Mouse (Mus musculus): ENCODE measurements around the gene Tstd3. TPM values are rescaled to one million over a fixed set of nuclear protein-coding genes. Genes with fewer than 3 reads are reported as not detected.

Gene Tstd3
- polyA plus RNA-seq, 1 experiment: 44.4 TPM

Other genes starting within 250 kb of the Tstd3 start
- gene Prdm13, start 81.2 kb downstream of the Tstd3 start, polyA plus RNA-seq (2012; ENCODE audit: insufficient read depth, insufficient read length, missing spikeins): not detected in 2 replicates
- gene Ccnc, start 39.5 kb downstream of the Tstd3 start, polyA plus RNA-seq (2012; ENCODE audit: insufficient read depth, insufficient read length, missing spikeins): 25.5 and 30.2 TPM in 2 replicates
- 8.4 and 9.5 TPM in 2 replicates for gene Usp45, start 56 bp downstream of the Tstd3 start, polyA plus RNA-seq (2012; ENCODE audit: insufficient read depth, insufficient read length, missing spikeins)
- gene Pnisr, start 80.4 kb upstream of the Tstd3 start, polyA plus RNA-seq (2012; ENCODE audit: insufficient read depth, insufficient read length, missing spikeins): 41.0 and 57.9 TPM in 2 replicates
- 31.5 and 32.4 TPM in 2 replicates for gene Coq3, start 112.5 kb upstream of the Tstd3 start, polyA plus RNA-seq (2012; ENCODE audit: insufficient read depth, insufficient read length, missing spikeins)
- 0.42 TPM in 1 of 2 replicates, not detected in the other for gene Faxc, start 164.1 kb upstream of the Tstd3 start, polyA plus RNA-seq (2012; ENCODE audit: insufficient read depth, insufficient read length, missing spikeins)

Data from brown adipose tissue, adult 24 weeks (tissue).